Mouse (Mus musculus): ENCODE data around the gene Rnf208.

The Rnf208 gene

DNA sequence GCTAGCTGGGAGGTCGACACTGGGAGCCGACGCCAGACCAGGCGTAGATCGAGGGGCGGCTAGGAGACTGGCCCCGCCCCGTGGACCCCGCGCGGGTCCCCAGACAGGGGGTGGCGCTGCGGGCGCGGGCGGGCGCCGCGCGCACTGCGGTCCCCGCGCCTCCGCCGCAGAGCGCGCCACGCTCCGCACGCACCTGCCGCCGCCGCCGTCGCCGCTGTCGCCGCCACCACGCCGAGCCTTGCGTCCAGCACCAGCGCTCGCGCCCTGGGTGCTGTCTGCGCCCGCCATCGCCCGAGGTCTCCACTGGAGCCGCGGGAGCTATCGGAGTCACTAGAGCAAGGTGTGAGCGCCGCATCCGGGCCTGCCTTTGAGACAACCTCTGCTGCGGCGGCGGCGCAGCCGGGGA is at the start of gene Rnf208, which contains the start of gene Cysrt1:
Gene Rnf208 (plus strand): TSS at position 155 of the 406 bp plus-strand sequence.
Gene Cysrt1 (minus strand): TSS at position 352 of the 406 bp plus-strand sequence.
- DNase-seq (ENCODE audit: low read depth, low spot score), result peak; percentile 66

DNA sequence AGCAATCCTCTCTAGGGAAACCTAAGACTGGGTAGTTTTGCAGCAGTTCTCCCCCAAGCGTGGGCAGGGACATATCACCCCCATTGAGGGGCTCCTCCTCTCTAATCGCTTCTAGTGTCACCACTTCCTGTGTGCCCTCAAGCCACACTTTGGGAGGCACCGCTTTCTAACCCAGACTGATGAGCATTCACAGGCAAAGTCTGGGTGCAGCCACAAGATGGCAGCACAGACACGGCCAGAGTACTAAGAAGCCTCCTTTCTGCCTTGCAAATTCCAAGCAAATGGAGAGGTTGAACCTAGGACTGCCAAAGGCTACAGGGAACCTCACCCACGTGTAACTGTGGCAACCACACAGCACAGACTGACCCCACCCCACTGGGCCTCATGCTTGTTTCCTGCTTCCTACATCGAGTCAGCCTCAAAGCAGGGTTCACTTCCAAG is 48.7 kb upstream of the Rnf208 start:
- DNase-seq (ENCODE audit: low read depth, low spot score), result peak; percentile 93

DNA sequence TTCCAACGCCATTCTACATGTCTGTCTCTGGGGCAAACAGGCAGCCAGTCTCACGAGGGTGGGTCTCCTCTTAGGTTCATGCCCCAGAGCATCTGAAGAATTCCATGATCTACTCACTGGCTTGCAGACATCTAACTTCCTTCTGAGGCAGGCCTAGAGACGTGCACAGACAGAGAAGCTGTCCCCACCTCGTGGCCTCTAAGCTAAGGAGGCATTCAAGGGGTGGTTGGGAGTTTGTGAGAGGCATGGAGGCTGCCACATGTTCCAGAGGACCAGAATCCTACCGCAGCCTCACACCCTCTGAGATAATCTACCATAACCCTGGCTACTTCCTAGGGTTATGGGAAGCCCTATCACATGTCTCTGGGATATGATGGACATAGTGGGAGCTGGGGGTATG is 48.0 kb upstream of the Rnf208 start:
- DNase-seq (ENCODE audit: low read depth, low spot score), result no peak

DNA sequence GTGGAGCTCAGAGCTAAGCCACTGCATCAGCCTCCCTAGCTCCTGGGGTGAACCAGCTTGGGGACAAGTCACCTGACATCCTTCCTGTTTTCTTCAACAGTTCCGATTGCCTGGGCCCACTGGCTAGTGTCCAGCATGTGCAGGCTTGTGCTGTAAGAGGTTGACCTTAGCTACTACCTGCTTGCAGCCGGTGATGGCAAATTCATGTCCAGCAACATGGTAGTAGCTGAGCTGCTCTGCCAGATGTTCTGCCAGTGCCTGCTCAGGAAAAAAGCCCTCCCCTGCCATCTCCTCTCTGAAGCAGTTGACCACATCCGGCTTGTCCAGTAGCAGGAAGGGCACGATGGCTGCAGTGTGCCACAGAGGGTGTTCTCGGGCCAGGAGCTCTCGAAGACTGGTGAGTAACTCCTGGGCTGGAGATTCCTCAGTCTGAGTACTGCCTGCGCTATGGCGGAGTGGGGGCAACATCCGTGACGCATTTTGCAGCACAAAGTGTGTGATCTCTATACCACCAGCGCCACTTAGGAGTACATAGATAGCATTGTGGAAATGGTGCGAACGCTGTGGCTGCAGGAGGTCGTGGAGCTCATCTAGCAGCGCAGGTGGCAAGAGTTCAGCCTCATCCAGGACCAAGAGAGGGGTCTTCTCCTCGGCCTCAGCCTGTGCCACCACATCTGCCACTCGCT is 47.4 kb upstream of the Rnf208 start:
- DNase-seq (ENCODE audit: low read depth, low spot score), result no peak

DNA sequence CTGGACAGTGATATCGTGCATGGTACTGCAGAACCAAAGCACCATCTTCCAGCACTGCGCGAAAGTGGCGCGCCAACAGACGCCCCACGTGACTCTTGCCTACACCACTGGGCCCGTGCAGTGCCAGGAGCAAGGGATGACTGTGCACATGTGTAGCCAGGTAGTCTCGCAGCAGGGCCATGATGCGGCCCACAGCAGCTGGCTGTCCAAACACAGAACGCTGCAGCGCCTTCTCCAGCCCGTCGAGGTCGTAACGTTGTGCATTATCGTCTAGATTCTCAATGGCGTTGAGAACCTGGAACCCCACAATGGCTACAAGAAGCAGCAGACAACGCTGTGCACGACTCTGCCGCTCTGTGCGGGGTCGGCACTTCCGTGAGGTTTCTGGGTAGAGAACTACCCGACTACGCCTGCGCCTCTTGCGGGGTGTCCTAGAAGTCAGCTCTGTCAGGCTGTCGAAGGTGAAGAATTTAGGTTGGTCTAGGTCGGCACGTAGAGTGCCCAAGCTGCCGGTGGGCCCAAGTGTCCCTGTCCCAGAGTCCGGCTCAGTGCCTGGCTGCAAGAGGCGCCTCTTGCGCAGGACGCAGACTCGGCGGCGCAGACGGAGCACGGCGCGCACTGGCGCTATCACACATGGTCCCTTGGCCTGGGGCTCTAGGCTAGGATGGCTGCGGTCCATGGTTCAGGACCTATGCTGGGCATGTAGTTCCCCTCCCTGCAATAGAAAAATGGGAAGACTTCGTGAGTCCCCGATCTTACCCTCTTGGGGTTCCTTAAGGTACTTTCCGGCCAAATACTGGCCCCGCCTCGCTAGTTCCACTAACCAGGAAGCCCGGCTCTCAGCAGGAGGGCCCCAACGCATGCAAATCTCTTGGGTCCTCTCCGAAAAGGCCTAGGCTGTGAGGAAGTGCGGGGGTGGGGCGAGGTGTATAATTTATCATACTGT is 46.6 kb upstream of the Rnf208 start:
- no peak for DNase-seq (ENCODE audit: low read depth, low spot score)

DNA sequence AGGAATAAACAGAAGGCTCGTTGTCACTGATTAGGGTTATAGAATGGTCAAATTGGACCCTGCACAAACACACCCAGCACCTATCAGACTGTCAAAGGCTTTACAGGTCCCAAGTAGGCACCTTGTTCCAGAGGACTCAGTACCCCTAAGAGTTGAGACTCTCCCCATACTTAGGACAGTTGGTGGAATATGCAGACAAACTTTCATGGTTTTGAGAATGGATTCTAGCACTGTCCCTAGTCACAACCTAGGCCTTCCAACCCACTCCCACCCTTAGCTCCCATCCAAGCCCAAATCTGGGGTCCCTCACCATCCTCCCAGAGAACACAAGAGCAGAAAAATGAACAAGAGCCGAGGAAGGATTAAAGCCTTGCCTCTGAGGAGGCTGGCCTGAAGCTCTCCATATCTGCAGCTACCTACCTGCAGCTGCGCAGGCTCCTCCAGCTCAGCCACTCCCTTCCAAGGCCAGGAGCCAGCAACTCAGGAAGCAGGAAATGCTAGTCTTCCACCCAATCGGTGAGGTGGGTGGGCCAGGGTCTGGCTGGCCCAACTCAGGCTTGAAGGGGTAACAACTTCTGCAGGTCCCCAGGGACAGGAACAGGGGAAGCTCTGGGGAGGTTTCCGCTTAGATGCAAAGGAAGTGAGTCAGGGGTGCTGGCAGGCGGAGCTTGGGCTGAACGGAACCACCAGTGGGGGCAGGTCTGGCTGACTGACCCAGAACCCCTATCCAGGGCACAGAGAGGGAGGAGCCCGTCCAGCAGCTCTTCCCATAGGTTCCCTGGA is 45.7 kb upstream of the Rnf208 start, which contains the start of gene Tor4a:
Gene Tor4a (minus strand): TSS at position 715 of the 783 bp plus-strand sequence.
- DNase-seq (ENCODE audit: low read depth, low spot score), result no peak

DNA sequence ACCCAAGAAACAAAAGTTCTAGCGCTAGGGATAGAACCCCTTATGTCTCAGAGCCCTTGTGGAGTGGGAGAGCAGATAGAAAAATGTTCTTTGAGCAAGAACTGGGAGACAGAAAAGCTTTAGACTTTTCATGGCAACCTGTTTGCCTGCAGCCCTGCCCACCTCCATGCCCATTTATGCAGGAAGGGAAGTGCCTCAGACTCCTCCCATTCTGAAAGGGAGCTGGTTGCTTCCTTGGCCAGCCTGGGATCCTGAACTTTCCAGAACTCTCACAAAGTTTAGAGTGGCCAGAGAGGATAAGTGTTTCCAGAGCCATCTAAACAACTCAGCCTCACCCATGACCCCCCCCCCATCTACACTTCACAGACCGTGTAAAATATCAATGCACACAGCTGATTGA is 44.9 kb upstream of the Rnf208 start:
- DNase-seq (ENCODE audit: low read depth, low spot score), result no peak

DNA sequence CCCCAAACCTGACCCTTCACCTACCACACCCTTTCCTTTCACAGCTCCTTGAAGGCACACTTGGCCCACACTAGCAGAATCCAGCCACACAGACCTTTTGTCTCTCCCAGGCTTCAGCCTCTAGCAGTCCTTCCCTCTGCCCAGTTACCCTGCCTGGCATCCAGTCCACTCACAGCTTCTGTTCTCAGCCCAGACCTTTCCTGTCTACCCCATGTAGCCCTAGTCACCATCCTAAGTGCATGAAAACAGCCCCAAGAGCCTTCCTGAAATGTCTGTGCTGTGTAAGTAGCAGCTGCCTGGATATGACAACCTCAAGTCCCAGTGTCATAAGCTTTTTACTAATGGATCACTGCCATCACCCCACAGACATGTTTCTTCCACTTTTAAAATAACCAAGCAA is 44.1 kb upstream of the Rnf208 start:
- DNase-seq (ENCODE audit: low read depth, low spot score), result no peak

DNA sequence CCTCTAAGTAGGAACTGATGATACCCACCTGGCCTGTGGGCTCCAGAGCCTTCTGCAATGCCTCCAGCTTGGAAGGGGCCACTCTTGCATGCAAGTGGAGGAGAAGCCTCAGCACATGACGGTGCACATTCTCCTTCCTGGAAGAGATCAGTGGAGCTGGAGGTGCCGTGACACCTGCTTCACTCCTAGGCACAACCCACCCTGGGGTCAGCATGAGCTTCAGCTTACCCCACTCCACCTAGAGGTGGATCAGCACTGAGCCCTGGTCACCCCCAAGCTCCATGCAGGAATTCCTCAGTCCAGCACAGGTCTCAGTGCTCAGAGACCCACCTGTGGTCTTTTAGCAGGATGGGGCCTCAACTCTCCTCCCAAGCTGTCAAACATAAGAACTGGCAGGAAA is 41.4 kb upstream of the Rnf208 start:
- DNase-seq (ENCODE audit: low read depth, low spot score), result no peak

DNA sequence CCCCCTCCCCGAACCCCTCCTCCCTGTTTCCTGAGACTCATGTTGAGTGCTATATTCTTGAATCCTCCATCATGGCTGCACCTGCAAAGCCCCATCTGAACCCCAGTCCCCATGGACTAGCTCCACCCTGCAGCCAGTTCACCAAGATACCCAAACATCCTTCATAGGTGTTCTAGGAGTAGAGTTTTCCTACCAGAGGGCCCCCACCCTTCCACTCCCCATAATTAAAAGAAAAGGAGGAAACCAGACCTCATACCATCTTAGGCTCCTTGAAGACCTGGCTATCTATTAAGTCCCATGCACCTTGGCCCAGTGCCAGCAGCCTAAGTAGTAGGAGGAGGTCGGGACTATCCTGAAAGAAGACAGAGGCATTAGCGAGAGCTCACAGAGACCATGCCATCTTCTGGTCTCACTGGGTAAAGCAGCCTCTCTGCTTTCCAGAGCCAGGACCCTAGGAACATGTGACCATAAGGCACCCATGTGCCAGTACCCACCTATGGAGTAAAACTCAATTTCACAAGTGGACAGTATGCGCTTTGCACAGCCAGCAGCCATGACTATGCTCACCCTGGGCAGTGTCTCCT is 38.3 kb upstream of the Rnf208 start:
- DNase-seq (ENCODE audit: low read depth, low spot score), result no peak

DNA sequence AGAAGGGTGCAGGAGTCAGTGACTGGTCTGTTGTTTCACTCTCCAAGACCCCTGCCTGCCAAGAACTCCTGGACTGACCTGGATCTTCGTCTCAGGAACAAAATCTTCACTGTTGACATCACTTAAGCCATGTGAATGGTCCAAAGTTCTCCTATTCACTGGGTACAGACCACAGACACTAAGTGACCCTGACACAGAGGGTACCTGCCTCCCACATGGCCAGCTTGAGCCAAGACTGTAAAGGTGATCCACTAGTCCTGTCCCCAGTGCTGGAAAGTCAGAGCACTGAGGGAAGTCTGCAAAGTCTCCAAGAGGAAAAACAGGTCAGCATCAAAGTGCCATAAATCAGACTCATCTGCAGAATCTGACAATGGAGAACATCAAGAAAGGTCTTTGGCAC is 34.5 kb upstream of the Rnf208 start:
- DNase-seq (ENCODE audit: low read depth, low spot score), result no peak

DNA sequence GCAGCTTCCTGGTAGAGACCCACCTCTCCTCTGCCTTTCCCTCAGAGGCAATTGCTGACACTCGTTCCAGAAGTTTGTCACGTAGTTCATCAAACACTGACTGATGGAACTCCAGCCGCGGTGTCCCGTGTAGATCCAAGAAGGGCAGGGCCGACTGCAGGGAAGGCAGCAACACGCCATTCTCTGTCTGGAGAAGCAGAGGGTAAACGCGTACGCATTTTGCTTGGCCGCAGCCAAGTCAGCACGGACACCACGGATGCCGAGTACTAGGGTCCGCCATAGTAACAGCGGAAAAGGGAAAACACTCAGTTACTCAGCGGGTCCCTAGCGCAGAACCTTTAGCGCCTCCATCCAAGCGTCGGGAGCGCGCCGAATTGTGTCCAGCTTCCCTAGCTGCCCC is 31.4 kb upstream of the Rnf208 start:
- DNase-seq (ENCODE audit: low read depth, low spot score), result no peak

DNA sequence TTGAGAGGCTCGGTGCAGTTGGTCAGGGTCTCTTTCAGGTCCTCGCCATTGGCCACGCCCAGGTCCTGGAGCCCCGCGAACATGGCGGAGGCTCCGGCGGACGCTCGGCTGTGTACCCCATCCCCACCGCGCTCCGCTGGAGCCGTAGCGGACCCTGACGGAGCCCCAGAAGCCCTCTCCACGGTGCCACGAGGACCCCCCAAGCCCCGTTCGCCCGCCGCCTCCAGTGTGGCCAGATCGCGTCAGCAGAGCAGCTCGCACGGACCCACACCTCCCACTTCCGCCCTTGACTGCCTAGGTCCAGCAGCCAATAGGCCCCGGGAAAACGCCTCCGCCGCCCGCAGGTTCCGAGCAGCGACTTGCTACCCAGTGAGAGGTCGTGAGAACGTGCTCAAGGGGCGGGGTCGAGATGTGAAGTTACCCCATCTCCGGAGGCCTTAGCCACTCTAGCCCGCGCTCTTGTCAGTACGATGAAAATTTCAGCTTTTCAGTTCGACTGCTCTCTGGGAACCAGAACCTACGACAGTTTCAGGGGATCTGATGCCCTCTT is 30.9 kb upstream of the Rnf208 start, which contains the start of gene Nelfb:
Gene Nelfb (minus strand): TSS at position 369 of the 550 bp plus-strand sequence.
- DNase-seq (ENCODE audit: low read depth, low spot score), result peak; percentile 94

DNA sequence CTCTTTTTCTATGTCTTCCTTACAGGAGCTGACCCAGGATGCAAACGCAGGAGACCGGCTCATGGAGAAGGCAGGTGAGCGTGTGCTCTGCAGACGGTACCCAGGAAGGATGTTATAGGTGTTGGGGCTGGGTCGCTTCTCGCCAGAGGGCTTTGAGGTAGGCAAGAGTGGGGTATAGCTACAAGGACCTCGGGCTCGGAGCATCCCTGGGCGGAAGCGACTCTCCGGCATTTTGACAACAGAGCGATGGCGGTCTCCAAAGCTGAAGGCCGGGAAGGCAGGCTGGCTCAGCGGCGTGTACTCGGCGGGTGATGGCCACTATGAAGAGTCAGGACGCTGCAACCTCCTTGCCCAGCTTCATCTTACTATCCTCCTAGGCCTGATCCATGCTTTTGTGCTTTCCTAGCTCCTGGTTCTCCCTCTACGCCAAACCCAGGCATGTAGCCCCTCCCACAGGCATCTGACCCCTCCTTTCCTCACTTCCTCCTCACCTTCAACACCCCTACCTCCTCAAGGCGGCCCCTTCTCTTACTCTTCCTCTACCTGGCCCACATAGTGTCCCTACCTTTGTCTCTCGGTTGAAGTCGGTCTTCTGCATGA is 28.7 kb upstream of the Rnf208 start:
- DNase-seq (ENCODE audit: low read depth, low spot score), result no peak

DNA sequence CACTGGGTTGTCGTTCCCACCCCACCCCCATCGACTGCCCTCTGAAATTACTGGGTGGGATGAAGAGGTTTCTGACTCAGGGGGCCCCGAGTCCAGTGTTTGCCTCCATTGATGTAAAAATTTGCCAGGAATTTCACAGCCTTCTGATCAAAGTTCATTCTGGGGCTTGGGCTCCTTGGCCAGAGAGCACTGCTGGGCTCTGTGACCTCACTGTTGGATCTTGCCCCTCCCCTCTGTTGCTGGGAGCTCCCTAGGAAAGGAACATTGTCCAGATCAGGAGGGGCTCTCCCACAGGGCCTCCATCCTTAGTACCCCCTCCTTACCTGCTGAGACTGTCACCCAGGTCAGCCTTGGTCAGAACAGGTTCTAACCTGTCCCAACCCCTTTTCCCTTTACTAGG is 27.6 kb upstream of the Rnf208 start, which contains the start of gene Stpg3:
Gene Stpg3 (minus strand): TSS at position 194 of the 400 bp plus-strand sequence.
- no peak for DNase-seq (ENCODE audit: low read depth, low spot score)

DNA sequence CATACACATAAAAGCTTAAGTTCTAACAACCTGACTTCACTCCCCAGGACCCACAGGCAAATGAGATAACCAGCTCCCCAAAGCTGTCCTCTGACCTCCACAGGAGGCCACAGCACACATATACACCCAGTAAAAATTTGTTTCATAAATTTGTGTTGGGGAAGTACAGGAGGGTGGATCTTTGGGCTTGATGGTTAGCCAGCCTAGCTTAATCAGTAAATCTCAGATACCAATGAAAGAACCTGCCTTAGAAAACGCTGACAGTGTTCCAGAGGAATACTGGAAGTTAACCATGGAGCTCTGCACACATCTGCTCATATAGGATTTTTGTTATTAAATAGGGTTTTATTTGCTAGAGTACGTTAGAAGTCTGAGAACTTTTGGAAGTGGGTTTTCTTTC is 24.4 kb upstream of the Rnf208 start:
- DNase-seq (ENCODE audit: low read depth, low spot score), result no peak

DNA sequence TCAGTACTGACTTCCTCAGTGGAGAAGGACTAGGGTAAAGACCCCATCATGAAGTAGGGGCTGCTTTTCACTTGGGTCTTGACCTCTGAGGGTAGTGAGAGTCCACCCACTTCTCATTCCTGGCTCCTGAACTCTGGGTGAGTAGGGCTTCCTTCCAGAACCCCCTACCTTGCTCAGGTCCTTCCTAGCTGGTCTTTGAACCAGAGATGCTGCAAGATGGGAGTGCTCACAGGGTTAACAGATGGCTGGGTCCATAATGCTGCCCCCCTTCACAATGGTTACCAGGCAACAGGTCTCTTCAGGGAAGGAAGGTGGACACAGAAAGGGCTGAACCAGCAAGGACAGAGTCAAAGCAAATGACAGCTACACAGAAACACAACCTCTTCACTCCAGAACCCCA is 23.6 kb upstream of the Rnf208 start, which contains the start of gene Fam166a:
Gene Fam166a (plus strand): TSS at position 301 of the 400 bp plus-strand sequence.
- no peak for DNase-seq (ENCODE audit: low read depth, low spot score)

DNA sequence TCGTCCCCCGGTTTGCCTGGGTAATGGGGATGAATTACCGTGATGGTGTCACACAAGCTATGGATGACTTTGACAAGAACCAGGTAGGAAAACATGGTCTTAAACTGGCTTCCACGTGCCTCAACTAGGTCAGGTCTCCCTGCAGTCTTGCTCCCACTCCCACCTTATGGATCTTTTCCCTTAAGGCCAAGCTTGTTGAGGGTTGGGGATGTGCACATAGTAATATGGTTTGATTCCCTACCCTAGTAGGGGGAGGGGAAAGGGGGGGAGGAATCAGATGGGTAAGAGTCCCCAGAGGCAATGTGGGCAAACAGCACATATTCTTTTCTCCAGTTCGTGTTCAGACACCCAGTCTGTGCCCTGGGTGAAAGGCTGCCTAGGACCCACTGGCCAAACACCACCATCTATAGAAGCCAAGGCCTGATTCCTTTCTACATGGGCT is 20.7 kb upstream of the Rnf208 start:
- DNase-seq (ENCODE audit: low read depth, low spot score), result no peak

DNA sequence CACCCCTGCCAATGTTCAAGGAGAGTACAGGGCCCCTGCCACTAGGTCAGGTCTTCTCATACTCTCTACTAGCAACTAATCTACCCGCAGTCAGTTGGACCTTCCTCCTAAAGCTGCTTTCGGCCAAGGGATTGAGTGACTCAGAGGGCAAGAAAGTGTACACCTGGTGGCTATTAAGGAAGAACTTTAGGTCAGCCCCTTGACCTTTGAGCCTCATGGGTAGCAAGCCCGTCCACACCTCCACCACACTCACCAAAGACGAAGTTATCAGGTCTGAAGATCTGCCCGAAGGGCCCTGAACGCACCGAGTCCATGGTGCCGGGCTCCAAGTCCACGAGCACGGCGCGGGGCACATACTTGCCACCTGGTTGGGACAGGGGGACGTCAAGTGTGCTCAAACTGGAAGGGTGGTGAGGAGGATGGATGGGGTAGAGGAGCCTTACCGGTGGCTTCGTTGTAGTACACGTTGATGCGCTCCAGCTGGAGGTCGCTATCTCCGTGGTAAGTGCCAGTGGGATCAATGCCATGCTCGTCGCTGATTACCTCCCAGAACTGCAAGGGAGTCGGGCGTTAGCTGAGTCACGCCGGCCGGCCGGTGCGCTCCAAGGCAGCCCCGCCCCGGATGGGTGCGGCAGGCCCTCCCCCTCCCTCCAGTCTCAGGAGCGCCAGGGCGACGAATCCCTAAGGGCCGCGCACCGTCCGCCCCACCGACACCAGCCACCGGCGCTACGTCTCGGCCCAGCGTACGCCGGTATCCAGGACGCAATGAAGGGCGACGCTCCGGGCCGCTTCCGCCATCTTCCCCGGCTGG is 18.2 kb upstream of the Rnf208 start:
- peak; percentile 86 for DNase-seq (ENCODE audit: low read depth, low spot score)

DNA sequence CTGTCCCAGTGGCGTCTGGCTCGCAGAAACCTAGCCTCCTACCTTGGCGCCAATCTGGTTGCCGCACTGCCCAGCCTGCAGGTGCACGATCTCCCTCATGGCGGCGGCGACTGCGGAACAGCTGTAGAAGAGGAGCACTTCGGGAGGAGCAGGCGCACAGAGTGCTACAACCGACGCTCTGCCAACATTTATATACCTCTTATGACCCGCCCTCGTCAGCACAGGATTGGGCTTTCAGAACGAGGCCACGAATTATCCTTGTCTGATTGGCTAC is 17.6 kb upstream of the Rnf208 start, which contains the start of gene Tubb4b:
Gene Tubb4b (minus strand): TSS at position 211 of the 274 bp plus-strand sequence.
- no peak for DNase-seq (ENCODE audit: low read depth, low spot score)

All from brain, adult 2 months (tissue).